Mouse (Mus musculus): ENCODE measurements around the gene Vsnl1. TPM values are rescaled to one million over a fixed set of nuclear protein-coding genes. Genes with fewer than 3 reads are reported as not detected.

The Vsnl1 gene
- total and polyA plus RNA-seq, 3 experiments: not detected

Other genes starting within 250 kb of the Vsnl1 start
- not detected in 2 replicates for gene Msgn1, start 227.6 kb downstream of the Vsnl1 start, total RNA-seq (2012; rRNA removed)
- gene Msgn1, start 227.6 kb downstream of the Vsnl1 start, polyA plus RNA-seq (2012; ENCODE audit: insufficient read depth in 1 of 2, insufficient read length in 2 of 2, low read depth in 1 of 2, low replicate concordance in 2 of 2, missing spikeins in 1 of 2): not detected
- 11.9 and 15.0 TPM in 2 replicates for gene Gen1, start 170.8 kb downstream of the Vsnl1 start, total RNA-seq (2012; rRNA removed)
- 10 to 100 TPM in 1 of 2 experiments, not detected in 1; 10.7 TPM for gene Gen1, start 170.8 kb downstream of the Vsnl1 start, polyA plus RNA-seq (2012; ENCODE audit: insufficient read depth in 1 of 2, insufficient read length in 2 of 2, low read depth in 1 of 2, low replicate concordance in 2 of 2, missing spikeins in 1 of 2)
- 46.7 and 54.7 TPM in 2 replicates for gene Smc6, start 170.7 kb downstream of the Vsnl1 start, total RNA-seq (2012; rRNA removed)
- gene Smc6, start 170.7 kb downstream of the Vsnl1 start, polyA plus RNA-seq (2012; ENCODE audit: insufficient read depth in 1 of 2, insufficient read length in 2 of 2, low read depth in 1 of 2, low replicate concordance in 2 of 2, missing spikeins in 1 of 2): 100 to 1,000 TPM in 1 of 2 experiments, 10 to 100 TPM in 1; 63.3 to 170 TPM
- gene Rad51ap2, start 19.5 kb upstream of the Vsnl1 start, total RNA-seq (2012; rRNA removed): not detected in 2 replicates
- not detected for gene Rad51ap2, start 19.5 kb upstream of the Vsnl1 start, polyA plus RNA-seq (2012; ENCODE audit: insufficient read depth in 1 of 2, insufficient read length in 2 of 2, low read depth in 1 of 2, low replicate concordance in 2 of 2, missing spikeins in 1 of 2)